Mouse (Mus musculus) retina, postnatal 1 day (tissue): ENCODE data around the gene Gna15.

ENCODE experiments used
- DNase-seq: peaks from one replicate; pipeline ENCODE4 v3.0.0-alpha.2; 2012

Gna15 gene

DNA sequence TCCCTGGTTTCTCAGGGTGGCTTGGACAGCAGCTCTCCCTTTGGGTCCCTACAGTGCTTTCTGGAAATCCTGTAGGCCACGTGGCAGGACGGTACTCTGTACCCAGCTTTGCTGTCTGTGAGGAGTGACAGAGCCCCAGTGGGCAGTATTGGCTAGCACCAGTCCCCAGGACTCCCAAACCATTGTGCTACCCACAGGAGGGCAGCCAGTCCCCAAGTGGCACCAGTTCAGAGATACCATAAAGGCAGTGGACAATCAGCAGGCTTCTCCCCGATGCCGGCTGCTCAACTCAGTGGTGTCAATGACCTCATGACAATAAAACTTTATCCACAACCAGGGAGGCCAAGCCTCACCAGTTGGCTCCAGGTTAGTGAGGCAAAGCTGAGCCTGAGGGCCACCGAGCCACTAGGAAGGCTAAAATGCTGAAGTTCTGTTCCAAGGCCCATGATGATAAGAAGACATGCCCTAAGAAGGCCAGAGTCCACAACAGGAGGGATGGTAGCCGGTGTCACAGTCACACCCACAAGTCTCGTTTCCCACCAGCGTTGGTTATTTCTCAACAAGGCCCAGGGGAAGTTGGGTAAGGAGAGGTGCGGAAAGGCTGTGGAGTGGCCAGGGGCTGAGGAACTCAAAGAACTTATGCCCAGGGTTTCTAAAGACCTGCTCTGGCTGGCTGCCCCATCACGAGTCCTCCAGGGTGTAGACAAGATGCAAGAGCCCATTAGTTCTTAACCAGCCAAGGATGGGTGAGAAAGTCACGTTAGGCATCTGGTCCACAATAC is 29.6 kb downstream of the Gna15 start:
- DNase-seq, result no peak

DNA sequence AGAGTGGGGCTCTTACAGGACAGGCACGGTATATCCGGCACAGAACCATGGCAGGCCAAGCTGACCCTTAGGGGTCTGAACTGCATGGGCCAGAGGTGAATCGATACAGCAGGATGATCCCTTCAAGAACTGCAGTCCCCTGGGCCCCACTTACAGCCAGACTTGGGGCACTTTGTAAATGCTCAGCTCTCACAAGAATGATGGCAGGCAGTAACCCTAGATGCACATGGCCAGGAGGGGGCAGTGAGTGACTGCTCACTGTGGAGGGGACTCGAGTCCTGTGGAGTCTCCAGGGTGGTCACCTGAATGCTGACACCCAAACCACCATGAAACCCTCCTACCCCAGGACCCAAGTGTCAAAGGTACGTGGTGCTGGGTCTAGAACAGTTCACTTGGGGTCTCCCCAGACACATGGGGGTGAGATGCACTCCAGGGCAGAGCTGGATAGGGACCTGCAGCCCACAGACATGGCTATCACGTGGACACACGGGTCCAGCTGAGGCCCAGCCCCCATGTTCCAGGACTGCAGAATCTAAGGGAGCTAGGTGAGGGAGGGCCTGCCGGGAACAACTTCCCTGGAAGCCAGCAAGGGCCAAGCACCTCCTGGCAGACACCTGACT is 30.3 kb downstream of the Gna15 start:
- no peak for DNase-seq

GRCm38 (mm10) chr10:81492606-81493240 is 31.3 kb downstream of the Gna15 start:
- DNase-seq, result no peak

DNA sequence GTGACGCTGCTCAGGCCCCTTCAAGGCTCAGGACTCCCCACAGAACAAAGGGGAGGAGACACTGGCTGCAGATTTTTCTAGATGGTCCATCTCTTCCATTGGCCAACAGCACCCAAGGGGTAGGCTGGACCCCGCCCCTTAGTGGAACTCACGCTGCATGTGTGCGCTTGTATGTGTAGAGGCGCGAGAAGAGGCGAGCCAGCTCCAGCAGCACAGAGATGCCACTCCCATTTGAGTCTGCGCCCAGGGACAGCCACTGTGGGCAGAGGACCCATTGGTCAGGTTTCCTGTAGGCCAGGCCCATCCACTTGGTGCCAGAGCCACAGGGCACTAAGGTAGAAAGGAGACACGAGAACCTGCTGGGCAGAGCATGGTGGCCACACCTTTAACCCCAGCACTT is 33.0 kb downstream of the Gna15 start:
- no peak for DNase-seq

- DNase-seq, result no peak
These were observed 34.1 kb downstream of the Gna15 start for GRCm38 (mm10) chr10:81489941-81490340.

DNA sequence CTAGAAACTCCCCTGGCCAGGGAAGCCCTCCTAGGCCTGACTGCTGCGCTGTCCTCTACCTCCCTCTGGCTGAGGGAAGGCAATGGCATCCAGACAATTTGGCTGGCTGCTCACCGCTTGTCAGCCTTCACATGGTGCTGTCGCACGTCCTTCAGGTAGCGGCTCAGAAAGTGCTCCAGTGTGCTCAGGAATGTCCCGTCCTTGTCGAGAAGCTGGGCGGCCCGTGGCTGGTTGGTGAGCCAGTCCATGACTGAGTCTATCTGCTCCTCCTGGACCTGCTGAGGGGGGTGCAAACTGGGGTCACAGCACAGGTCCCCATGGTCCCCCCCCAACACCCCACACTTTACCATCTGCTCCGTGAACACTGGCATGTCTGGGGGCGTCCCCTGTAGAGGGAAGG is 35.9 kb downstream of the Gna15 start:
- no peak for DNase-seq

DNA sequence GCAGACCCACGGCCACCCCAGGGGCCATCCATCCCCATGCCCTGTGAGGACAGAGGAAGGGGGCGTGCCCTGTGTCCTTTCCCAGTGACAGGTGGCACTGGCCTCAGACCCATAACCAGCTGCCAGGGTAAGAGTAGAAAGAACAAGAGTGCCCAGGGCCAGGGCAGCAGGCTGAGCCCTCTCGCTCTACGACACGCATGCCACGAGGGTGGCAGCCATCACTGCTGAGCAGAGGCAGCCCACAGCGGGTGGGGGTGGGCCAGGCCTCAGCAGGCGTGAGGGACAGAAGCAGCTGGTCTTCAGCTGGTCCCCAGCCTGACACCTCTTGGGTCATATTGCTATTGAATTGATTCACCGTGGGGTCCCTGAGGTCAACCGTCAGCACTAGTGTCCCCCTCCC is 37.5 kb downstream of the Gna15 start:
- no peak for DNase-seq

- no peak for DNase-seq
These were observed 38.5 kb downstream of the Gna15 start for GRCm38 (mm10) chr10:81485479-81486018.

- DNase-seq, result peak; percentile 36
These were observed 39.0 kb downstream of the Gna15 start for GRCm38 (mm10) chr10:81485060-81485449.

GRCm38 (mm10) chr10:81484441-81485059 is 39.5 kb downstream of the Gna15 start:
- peak; percentile 22 for DNase-seq

DNA sequence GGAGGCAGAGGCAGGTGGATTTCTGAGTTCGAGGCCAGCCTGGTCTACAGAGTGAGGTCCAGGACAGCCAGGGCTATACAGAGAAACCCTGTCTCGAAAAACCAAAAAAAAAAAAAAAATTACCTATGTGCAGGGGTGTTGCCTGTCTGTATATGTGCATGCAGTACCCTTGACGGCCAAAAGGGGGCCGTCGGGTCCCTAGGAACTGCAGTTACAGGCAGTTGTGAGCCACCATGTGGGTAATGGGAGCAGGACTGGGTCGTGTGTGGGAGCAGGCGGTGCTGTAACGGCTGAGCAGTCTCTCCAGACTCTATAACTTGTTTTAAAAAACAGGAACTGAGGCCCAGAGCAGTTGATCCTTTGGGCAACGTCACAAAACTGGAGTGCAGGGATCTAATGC is 40.0 kb downstream of the Gna15 start:
- peak; percentile 68 for DNase-seq

DNA sequence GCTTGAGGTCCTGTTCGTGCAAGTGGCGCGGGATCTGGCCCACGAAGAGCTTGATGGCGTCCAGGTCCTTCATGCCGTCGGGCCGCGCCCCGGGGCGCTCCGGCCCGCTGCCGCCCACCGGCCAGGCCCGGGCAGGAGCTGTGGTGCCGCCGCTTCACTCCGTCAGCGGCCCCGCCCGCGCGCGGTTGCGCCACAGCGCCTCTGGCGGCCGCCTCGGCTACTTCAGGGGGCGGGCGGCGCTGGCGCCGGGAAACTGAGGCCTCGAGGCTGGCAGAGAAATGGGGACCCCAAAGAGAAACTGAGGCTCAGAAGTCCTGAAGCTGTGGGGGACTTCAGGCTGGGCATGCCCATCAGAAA is 41.5 kb downstream of the Gna15 start, which contains the start of gene Celf5:
Celf5 (minus strand) TSS at position 177 of the 357 bp plus-strand sequence.
- peak; percentile 75 for DNase-seq

DNA sequence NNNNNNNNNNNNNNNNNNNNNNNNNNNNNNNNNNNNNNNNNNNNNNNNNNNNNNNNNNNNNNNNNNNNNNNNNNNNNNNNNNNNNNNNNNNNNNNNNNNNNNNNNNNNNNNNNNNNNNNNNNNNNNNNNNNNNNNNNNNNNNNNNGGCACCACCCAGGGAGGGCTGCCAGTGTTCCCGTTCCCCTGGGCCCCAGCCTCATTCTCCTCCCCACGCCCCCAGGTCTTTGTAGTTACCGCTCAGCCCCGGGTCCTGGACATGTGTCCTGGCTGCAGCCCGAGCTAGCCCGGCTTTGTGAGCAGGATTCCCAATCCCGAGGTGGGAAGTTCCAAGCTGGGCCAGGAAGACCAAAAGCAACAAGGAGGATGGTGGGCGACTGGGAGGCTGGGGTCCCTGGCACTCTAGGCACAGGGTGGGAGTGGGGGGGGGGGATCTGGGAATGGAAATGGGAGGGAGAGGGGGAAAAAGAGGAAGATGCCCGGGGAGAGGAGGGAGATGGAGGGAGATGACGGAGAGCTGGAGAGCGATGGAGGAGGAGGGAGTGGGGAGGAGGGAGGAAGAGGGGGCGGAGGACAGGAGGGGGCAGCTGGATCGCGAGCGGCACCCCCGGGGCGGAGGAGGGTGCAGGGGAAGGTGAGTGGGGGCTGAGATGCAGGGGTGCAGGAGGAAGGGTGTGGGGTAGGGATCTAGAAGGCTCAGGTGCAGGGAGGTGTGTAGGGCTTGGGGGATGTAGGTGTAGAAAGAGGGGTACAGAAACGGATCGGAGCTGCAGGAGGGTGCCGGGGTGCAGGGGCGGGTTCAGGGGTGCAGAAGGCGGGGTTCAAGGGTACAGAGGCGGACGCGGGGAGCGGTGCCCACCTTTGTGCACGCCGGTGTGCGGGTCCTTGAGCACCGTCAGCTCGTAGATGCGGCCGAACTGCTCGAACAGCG is 42.2 kb downstream of the Gna15 start:
- peak; percentile 33 for DNase-seq

GRCm38 (mm10) chr10:81474461-81474860 is 49.6 kb downstream of the Gna15 start:
- DNase-seq, result no peak

DNA sequence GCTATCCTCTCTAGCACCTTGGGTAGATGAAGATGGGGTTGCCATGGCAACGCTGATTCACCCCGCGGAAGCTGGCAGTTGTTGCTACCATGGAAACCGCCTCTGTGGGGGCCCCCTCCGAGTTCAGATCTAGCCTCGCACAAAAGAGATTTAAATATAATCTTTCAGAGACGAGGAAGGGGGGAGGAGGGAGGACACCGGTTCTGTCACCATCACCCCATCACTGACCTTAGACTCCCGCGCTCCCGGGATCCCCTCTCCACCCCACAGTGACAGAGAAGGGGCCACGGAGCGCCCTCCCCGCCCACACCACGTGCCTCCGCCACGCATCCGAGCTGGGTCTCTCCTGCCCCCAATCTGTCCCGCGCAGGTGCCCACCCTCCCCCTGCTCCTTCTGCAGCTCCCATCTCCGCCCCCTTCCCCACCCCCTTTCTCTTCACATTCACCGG is 51.0 kb downstream of the Gna15 start:
- DNase-seq, result peak; percentile 84

GRCm38 (mm10) chr10:81472403-81473002 is 51.5 kb downstream of the Gna15 start:
- peak; percentile 37 for DNase-seq

DNA sequence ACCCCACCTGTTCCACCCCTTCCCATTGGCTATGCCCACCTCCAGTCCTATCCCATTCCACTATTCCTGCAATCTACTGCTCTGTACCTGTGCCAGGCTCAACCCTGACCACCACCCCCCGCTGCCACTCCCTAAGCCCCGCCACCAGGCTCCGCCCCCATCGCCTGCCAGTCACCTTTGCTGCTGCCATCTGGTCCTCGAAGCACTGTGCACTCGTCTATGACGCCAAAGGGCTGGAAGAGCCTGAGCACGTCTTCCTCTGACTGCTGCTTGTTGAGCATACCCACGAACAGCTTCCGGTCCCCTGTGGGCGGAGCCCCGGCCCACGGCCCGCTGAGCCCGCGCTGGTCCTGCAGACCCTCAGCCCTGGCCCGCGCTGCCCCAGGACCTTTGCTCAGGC is 53.6 kb downstream of the Gna15 start:
- no peak for DNase-seq

DNA sequence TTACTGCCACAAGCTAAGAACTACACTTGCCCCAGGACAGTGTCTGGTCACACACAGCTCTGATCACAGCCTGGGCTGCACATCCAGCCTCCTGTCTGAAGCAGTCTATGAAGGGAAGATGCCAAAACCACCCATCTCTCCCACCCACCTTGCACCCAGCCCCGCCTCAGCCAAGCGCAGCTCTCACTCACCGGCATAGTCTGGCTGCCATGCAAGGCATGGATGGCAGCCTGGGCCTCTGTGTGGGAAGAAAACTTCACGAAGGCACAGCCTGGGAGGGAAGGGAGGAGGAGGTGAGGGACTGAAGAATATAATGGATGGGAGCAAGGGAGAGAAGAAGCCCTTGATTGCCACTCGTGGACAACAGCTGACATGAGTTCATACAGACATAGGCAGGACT is 54.8 kb downstream of the Gna15 start:
- DNase-seq, result no peak

DNA sequence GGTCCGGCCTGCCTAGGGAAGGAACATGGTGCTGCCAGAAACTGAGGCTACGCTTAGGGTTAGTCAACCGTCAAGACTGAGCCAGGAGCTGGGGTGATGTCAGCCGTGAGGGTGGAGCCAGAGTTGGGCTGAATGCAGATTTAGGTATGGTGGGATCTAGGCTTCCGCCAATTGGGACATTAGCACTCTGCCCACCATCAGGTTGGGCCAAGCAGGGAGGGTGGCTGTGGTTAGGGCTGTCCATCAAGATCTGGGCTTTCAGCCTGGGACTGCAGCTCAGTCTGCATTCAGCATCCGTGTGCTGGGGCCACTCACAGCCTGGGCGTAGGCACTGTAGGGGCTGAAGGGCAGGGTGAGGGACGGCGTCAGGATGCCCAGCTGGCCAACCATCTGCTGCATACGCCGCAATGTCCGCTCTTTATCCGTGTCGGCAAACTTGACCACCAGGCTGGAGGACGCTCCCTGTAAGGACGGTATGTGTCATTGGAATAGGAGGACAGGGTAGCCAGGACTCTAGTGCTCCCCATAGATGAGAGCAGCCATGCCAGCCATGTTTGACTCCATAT is 56.3 kb downstream of the Gna15 start:
- DNase-seq, result no peak

GRCm38 (mm10) chr10:81466881-81467280 is 57.1 kb downstream of the Gna15 start:
- DNase-seq, result no peak

GRCm38 (mm10) chr10:81466066-81466465 is 58.0 kb downstream of the Gna15 start:
- no peak for DNase-seq
